Mouse (Mus musculus): Measurements from ENCODE around the gene Tspan9.

The Tspan9 gene

DNA sequence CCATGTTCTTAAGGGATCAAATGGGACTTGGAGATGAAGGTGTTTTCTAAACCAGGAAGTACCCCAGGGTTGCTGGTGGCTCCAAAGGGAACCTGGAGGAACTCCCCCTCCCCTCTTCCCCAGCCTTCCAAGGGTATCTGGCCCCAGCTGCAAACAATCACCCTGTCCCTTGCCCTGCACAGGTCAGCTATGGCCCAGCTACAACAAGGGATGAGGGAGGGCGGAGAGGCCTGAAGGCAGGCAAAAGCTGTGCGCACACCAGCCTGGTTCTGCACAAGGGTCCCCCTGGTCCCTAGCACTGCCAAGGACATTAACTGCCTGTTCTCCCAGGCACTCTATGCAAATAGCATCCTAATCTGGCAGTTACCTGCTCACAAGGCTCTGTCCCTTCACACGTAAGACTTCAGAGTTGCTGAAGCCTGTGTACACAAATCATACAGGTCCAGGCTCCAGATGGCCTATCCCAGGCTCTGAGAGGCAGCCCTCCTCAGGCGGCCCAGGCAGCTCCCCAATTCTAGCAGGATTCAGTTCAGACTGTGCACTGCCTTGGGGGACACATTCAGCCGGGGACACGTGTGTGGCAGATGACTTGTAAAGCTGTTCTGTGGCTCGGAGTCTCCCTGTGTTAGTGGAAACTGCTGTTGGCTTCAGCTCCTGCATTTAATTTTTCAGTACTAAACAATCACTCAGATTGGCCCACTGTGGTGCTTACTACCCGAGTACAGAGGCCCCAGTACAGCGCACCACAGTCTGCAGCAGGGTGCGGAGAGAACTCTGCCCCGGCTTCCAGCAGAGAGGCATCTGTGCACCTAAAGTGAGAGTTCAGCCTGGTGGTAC is 133.0 kb downstream of the Tspan9 start:
- no peak for DNase-seq

DNA sequence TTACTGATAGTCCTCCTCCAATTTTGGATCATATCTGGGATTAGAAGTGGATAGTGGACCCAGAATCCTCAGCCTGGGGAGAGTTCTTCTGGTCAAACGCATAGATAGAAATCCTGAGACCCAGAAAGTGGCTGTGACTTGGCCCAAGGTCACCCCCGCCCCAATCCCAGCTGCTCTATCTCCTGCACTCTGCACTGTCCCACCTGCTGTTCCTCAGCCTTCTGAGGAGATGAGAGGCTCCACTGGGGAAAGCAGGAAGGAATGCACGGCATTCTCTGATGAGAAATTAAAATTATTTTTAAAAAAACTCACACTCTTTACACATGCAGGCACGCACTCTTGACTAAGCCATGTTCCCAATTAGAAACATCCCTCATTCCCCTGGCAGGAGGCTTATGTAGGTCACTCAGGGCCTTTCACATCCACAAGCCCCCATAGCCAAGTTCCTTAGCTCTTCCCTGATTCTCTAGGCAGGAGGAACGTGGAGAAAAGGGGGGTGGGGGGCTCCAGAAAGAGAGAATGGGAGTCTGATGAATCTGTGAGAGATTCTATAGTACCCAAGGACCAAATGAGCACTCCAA is 135.3 kb downstream of the Tspan9 start:
- no peak for DNase-seq

DNA sequence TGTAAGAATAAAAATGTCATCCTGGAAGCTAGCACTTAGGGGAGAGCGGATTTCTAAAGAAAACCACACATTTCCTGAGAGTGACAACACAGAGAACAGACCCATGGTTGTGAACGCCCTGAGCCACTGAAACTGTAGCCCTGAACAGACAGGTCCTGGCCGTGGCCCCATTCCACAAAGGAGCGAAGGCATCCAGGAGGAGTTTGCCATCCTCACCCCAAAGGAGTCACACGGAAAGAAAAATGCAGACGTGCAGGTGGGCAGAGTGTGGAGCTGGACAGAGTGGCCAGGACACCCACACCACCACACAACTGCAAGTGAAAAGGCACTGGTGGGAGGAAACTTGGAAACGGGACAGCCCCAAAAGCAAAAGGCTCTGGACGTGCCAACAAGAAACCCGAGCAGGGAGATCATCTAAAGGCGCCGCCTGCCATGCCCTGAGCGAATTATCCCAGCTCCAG is 136.1 kb downstream of the Tspan9 start:
- DNase-seq: no peak

DNA sequence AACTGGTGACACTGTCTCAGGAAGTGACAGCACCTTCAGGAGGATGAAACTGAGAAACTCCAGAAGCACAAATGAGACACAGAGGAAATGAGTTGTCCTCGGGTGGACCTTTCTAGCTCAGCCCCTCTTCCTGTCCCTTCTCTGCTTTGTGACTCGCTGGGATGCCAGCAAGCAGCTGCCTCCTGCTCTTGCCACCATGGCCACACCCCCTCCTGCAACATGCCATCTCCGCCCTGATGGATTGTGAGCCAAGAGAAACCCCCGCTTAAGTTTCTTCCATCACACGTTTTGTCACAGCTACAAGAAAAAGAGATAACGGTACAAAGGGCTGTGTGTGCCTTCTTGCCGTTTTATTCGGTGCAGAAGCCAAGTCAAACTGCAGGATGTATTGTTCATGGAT is 137.2 kb downstream of the Tspan9 start:
- no peak for DNase-seq

DNA sequence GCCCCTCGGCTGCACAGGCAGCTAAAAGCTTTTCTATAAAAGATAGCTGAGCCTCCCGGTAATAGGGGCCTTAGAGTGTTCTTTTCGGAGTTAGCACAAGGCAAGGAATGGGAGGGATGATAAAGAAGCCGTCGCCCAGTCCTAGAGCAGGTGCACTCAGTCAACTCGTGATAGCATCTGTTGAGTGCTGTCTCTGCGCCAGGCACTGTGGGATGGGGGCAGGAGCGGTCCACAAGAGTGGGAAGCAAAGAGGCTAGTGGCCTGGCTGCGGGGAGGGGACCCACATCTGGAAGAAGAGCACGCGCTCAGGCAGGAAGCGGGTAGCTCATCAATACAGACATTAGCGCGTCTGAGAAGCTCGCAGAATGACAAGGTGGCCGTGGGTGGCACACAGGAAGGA is 138.8 kb downstream of the Tspan9 start:
- DNase-seq: no peak

DNA sequence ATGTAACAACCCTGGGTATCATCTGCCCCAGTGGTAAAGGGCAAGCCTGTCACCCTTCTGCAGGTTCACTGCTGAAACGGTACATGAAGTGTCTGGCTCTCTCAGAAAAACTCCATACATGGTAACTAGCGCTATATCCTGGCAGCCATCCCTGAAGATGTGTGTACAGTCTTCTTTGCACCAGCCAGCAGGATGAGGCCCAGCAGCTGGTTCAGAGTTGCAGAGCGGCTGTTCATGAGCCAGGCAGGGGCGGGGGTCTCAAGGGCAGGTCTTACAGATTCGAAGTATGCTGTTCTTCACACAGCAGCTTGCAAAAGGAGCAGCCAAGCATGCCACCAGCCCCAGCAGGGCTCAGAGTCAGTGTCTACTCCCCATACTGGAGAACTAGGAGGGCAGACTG is 139.9 kb downstream of the Tspan9 start:
- no peak for DNase-seq

DNA sequence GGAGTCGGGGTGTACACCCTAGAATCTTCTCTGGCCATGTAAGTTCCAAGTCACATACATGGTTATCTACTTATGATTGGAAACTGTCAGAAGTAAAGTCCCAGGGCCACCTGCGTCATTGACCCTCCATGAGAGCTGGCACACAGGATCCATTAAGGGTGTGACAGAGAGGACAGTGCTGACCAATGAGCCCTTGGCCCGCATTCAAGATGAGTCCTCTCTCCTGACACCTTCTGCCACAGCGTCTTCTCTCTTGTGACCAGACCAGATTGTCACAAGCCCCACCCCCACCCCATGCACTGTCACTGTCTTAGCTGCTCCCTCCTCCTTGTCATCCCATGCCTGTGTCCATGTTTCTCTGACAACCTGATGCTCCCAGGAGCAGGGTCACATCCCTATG is 140.7 kb downstream of the Tspan9 start:
- no peak for DNase-seq

DNA sequence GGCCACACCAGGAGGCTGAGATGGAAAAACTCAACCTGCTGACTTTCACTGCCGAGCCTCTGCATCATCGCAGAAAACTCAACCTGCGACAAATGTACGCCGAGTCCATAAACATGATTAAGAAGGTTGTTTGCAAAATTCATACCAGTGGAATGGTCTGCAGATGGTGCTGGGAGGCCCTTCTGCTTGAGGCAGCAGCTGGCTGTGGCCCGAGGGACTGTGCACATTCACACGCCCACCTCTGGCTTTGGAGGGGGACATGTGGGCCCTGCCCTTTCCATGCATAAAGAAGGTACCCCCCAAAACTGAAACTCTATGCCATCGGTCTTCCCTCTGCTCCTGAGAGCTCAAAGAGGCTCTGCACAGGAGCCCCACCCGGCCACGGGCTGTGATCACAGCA is 141.3 kb downstream of the Tspan9 start:
- DNase-seq: no peak

DNA sequence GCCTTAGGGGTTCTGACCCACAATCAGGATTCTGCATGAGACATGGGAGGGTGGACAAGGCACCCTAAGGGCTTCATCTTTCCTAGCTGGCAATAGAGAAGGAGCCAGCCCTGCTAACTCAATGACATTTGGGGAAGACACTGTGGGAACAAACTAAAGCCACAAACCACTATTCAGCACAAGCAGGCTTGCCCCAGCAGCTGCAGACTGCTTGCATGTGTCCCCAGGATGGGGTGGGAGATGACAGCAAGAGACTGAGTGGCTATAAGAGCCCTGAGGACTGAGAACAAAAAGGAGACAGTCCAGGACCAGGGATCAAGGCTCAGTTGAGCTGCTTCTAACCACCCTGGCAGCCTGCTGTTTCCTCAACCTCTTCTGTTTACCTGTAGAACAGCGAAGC is 141.8 kb downstream of the Tspan9 start:
- DNase-seq: no peak

DNA sequence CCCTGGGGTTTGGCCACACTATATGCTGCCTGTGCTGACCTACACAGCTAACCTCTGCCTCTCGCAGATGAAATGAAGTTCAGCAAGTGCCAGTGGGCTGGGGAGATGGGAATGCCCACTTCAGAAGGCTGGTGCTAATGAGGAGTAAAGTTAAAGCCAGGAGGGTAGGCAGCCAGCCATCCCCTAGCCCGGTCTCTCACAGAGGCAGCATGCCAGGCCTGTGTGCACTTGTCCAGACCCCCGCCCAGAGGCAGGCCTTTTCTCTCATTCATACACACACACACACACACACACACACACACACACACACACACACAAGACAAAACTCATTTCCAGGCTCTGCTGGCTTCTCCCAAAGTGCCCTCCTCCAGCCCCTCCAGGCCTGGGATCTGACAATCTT is 142.6 kb downstream of the Tspan9 start:
- DNase-seq: no peak

DNA sequence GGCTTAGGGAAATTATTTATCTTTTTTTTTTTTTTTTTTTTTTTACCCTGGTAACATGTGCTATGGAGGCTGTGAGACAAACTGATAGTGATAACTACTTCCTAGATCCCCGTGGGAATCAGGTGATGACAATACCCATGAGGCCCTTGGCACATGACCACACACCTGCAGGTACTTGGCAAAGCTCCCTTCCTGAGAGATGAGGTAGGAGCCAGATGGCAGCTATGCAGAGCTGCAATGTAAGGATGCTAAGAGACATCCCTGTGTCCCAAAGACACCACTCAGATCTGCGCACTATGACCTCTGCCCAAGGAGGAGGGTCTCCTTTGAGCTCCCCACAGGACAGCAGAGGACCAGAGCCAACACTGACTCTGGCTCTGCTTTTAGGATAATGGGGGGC is 144.3 kb downstream of the Tspan9 start:
- DNase-seq: no peak

DNA sequence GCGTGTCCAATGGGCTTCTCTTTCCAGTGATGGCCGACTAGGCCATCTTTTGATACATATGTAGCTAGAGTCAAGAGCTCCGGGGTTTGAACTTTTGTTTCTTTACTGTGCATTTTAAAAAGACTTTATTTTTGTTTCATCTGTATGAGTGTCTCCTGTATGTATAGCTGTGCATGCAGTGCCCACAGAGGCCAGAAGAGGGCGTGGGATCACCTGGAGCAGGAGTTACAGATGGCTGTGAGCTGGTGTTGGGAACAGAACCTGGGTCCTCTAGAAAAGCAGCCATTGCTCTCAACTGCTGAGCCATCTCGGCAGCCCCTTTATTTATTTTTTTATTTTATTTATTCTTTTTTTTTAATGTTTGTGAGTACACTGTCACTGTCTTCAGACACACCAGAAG is 146.5 kb downstream of the Tspan9 start:
- no peak for DNase-seq

DNA sequence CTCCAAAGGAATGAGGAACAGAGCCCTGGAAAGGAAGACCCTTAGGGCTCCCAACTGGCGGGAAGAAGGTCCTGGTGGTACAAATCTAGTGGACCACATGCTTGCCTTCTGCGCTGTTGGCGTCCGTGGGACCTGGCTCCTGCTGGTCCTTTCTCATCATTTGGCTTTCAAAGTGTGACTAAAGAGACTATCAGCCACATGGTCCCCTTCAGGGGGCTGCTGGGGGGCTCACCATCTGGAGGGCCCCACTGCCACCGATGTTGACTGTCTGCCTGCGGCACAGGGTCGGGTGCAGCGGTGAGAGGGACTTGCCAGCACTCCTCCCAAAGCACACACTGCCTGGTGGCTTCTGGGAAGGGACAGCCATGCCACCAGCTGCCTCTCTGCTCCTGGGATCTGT is 150.4 kb downstream of the Tspan9 start:
- DNase-seq: no peak

DNA sequence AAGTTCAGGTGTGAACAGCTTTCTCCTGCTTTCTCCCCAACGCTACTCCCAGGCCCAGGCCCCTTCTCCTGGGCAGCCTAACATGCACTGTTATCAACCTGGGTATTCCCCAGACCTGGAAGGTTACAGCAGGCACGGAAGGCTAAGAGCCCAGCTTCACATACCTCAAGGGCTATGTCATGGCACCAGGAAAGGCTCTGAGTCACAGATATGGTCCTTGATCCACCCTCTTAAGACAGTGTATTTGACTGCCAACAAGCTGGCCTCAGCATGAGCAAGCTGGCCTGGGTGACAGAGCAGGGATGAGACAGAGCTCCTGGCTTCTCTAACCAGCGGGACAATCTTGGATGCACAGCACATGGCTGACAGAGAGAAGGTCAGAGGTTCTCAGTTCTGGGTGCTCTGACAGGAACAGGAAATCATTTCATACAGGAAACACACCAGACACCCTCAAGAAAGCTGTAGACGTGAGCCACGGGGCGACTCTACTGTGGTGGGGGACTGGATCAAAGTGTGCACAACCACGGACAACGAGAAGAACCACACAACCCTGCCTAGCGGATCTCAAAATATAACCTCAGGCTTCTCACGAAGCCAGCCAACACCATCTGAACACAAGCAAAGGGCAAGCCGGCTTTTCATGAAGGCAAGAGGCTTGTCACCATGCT is 151.8 kb downstream of the Tspan9 start:
- no peak for DNase-seq

DNA sequence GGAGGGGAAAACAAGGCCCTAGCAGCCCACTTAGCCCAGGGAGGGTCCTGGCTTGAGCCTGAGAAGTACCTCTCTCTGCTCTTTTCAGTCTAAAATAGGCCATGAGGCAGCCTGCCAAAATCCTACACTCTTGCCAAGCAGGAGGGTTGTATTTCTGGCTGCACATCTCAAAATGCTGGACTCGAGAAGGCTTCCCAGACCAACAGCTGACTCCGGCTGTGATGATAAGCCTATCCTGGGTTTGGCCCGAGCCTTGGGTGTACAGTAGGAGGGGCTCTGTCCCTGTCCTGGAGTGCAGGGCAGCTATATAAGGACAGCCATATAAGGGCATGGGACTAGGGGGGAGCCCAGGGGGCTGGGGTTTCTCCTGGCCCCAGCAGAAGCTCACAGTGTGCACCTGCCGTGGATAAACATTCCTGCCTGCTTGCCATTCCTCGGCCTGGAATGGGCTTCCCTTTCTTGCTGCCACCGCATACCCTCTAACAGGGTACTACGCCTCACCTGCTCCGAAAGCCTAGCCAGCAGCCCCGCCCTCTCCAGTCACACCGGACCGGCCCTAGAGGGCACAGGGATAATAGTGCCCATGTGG is 153.7 kb downstream of the Tspan9 start:
- DNase-seq: no peak

DNA sequence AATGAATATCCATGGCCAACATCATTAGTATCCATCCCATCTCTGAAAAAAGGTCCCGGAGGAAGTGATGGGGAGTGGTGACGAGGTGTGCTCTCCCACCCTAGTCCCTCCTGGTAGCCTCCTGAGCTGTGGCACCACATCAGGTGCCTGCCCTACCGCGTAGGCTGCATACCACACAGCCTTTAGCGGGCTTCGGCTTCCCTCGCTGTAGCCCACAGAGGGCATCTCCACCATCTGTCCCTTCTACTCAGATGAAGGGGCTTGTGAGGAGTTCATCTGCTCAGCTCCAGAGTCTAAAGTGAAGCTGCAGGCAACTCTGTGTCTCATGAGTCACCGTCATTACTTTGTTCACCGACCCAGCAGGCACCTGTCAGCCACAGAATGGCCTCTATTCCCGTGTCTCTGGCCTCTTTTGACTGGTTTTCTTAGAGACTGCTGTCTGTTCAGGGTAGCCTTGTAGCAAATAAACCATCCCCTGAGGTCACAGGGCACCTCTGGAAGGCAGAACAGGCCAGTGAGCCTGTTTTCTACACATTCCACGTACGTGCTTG is 154.4 kb downstream of the Tspan9 start:
- DNase-seq: no peak

DNA sequence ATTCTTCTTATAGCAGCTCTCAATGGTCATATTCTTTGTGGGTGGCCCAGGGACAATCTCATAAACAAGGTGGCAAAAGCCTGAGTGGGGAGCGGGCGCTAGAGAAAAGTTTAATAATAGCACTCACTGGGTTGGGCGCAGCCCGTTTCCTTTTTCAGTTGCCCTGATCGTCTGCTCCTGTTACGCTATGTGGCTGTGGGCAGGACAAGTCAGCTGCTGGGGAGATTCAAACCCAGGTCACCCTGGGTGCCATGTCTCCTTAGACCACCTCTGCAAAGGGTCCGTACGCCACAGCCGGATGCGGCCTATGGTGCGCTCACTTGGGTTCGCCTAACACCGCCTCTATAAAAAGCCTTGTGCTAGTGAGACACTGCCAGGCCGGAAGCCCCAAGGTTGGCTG is 156.0 kb downstream of the Tspan9 start:
- DNase-seq: no peak

DNA sequence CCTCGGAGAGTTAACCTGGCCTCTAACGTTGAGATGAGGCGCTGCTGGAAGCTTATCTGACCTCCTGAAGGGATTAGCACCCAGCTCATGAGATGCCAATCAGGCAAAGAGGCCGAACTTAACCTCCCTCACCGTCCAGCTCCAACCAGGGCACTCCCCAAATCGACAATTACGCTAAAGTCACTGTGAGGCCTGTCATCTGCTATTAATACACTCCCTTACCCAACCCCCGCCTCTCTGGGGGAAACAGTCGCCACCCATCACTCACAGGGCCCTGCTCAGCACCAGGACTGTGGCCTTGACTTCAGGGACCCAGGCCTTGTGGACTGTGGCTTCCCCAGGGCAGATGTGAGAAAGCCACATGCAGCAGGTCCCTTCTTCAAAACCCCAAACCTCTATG is 157.0 kb downstream of the Tspan9 start:
- no peak for DNase-seq

DNA sequence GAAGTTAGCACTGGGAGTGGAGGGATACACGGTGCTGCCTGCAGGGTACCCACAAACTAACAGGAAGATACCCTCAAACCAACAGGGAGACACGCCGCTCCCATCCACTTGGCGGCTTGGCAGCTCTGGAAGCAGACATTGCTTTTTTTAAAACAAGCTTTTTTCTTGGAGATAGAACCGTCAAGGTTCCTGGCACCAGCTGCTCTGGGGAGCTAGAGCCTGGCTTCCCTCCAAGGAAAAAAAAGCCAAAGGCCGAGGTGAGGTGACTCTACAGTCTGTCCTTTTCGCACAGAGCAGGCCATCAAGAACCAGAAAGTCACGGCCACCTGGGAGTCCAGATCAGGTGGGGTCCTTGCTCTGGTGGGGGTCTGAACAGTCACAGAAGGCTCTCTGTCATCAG is 162.2 kb downstream of the Tspan9 start:
- no peak for DNase-seq

DNA sequence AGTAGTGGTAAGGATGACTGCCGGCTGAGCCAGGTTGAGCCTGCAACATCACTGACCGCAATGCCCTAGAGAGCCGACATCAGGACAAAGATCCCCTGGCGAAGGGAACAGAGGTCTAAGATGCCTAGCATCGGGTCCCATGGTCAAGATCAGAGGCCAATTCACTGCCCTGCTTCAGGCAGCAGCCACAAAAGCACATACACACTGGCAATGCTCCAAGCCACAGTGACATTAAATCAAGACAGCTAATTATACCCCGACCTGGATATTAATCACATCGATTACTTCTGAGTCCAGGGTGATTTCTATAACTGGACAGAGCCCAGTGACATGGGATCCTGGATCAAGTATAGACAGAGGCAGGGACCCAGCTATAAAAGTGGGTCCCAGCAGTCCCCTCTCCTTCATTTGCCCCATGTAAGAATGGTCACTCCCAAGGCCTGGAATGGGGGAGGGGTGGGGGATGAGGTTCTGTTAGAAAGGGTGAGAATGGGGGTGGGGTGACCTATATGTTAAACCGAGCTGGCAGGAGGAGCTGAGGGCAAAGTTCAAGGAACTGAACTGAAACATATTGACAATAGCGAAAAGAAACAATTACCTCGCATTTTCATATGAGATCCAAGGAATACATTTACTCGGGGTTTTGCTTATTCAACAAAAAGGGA is 162.9 kb downstream of the Tspan9 start:
- no peak for DNase-seq

DNA sequence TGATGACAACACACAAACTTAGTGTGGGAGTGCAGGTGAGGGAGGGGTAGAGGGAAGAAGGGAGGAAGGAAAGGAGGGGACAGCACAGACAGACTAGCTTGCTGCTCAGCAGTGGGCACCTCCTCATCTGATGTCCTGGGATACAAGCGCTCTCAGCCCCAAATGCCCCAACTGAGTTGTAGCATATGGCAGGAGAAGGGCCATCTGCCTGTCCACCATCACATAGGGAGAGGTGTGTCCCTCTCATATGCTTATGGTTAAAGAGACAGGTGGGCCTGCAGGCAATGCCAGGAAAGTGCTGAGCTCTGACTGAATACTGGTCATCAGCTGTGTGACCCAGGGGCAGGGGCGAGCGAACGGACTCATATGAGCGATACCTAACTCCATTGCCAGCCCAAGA is 163.6 kb downstream of the Tspan9 start:
- no peak for DNase-seq

DNA sequence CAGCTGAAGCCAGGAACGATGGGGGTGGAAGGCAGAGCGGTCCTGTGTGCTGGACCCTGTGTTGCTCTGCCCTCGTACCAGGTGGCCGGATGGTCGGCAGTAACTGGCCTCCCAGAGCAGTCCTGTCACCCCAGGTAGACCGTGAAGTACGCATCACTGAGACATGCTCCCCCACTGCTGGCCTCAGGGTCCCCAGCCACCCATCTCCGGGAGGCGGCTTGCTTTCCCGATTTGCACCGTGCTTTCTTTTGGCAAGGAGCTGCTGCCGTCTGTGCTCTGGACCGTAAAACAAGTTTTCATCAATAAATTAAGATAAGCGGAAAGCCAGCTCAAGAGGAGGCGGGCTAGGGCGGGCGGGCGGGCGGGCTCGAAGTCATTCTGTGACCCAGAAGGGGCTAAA is 164.5 kb downstream of the Tspan9 start:
- no peak for DNase-seq

DNA sequence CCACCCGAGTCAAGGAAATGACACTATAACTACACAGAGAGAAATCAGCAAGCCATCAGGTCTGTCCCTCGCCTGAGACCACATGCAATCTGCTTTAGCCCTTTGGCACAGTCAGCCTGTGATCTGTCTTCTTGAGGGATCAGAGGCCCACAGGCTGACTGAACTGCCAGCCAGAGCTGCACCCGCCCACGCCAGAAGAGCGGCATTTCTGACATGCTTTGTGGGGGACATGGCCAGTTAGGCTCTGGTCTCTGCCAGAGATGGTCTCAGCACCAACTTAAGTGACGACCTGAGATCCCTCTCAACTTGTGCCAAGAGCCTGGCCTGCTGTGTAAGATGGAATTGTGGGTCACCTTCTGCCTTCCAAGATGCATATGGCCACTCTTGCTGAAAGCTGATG is 166.7 kb downstream of the Tspan9 start:
- DNase-seq: no peak

All from spleen, adult 18-20 months (tissue).